Mouse (Mus musculus) layer of hippocampus, adult 9-11 months (tissue): ENCODE measurements around the gene Blnk.
A peak's percentile ranks its signal among the peaks of the same experiment; 100 is the strongest.

Source experiments
- DNase-seq: peaks from one replicate; pipeline ENCODE4 v3.0.0; 2022

The Blnk gene

GRCm38 (mm10) chr19:40962988-40963387 is 31.3 kb downstream of the Blnk start:
- DNase-seq: peak; percentile 33

DNA sequence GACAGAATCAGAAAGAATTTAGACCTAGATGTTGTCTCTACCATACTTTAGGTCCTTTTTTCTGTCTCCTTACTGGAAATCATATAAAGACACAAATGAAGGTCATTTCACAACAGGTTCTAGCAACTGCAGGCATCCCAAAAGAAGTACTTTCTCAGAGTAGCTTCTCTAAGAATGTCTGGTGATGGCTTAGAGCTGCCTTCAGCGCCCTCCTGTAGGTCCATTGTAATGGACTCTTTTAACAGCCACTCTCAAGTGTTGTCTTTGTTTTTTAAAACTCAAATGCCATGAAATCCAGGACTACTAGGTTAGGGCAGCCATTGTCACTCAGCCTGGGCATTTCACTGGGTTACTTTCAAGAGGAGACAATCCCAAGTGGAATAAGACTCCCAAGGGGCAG is 35.4 kb downstream of the Blnk start:
- DNase-seq: no peak

GRCm38 (mm10) chr19:40946937-40947577 is 47.3 kb downstream of the Blnk start:
- no peak for DNase-seq

GRCm38 (mm10) chr19:40943552-40943951 is 50.8 kb downstream of the Blnk start:
- DNase-seq: no peak

DNA sequence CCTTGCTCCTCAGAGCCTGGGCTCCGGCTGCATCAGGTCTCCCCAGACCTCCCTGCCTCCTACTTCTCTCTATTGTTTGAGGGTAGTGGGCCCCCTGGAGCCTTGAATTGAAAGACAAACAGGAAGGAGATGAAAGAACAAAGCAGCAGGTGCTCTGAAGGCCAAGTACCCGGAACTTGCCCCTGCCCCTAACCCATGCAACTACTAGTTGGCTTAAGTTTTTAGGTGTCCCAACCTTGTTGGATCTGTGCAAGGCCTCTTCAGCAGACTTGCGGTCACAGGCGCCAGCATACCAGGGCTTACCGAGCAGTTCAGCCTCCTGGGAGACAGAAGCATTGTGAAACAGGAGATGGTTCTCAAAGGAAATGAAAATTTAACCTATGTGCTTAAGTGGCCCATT is 58.3 kb downstream of the Blnk start:
- DNase-seq: no peak

DNA sequence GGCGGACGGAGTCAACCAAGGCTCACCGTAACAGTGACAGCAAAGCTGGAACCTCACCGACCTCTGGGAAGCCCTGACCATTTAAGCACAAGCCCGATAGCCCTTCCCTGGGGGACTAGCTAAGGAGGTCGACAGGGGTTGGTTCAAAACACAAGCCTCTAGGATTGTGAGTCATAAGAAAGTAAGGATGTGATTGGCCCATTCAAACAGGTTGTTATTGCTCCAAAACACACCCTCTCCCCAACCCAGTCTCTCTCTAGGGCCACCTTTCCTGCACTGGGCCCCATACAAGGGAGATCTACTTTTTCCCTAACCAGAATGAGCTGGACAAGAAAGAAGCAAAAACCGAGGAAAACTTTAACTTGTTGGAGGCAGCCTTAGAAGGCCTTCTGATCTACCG is 59.0 kb downstream of the Blnk start:
- no peak for DNase-seq

GRCm38 (mm10) chr19:40931581-40932369 is 62.6 kb downstream of the Blnk start:
- DNase-seq: no peak

- DNase-seq: no peak
These were observed 99.0 kb downstream of the Blnk start for GRCm38 (mm10) chr19:40895393-40895703.

DNA sequence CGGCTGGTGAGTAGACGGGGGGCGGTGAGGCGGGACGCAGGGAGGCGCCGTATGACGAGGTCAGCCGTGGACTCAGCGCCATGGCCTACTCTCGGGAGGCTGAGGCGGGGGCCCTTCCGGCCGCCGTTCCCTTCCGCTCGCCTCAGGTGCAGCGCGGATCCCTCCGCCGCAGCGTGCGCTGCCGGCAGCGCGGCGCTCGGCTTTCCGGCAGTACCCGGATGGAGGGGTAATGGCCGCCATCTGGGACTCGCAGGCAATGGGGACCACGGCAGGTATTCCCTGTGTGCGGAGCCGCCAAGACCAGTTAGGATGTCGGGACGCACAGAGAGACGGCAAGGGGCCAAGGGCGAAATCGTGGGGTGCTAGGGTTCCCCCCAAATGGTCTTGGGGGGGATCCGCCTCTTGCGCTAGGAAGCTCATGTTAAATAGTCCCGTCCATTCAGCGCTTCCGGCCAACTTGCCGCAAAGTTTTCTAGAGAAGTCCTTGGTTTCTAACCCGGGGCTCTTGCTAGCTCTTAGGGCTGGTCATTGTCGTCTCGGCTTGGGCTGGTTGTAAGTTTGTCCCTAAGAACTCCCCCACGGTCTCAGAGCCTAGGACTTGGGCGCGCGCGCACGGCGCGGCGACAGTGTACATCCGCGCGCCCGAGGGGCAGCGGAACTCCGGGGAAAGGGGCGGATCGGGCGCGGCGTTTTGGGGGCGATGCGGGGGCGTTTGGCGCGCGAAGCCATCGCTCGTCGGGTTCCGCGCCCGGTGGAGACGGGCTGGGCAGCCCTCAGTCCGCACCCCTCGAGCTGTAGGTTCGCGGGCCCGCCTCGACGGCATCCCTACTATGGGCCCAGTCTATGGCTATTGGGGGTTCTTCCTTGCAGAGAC is 99.6 kb downstream of the Blnk start, which contains the start of gene Zfp518a:
Gene Zfp518a (plus strand): TSS at position 187 of the 874 bp plus-strand sequence.
- peak; percentile 85 for DNase-seq

GRCm38 (mm10) chr19:40894071-40894506 is 100.2 kb downstream of the Blnk start:
- DNase-seq: no peak

GRCm38 (mm10) chr19:40888887-40889286 is 105.4 kb downstream of the Blnk start:
- no peak for DNase-seq

DNA sequence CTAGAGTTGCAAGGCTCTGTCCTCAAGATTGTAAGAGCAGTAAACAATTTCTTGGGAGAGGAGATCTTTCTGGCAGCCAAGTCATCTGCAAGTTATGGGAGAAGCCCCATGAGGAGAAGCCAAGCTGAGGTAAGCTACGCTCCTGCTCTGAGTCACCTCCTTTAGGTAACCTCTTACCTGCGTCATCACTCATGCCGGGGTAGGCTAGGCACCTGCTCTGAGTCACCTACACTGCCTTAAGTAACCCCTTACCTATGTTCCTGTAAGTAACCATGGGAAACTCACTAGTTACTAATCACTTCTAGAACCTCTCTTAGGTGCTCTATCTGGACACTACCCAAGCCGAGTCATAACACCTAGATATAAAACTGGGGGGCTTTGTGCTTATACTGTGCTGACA is 112.6 kb downstream of the Blnk start:
- DNase-seq: no peak
